Mouse (Mus musculus) embryonic fibroblast, embryonic 13.5 days (primary cell): Measurements from ENCODE around the gene Kif27.

Experiments used
- CTCF ChIP-seq: IDR thresholded peaks from 2 replicates; pipeline ENCODE4 v1.5.1; 2011; ENCODE audit warnings: mild to moderate bottlenecking, control low read depth, low read length, moderate library complexity, borderline replicate concordance; ENCODE audit not compliant: insufficient read depth
- POLR2A ChIP-seq: IDR thresholded peaks from 2 replicates; pipeline ENCODE4 v1.6.1; 2011; ENCODE audit warnings: low read depth, mild to moderate bottlenecking, control low read depth, low read length, moderate library complexity

DNA sequence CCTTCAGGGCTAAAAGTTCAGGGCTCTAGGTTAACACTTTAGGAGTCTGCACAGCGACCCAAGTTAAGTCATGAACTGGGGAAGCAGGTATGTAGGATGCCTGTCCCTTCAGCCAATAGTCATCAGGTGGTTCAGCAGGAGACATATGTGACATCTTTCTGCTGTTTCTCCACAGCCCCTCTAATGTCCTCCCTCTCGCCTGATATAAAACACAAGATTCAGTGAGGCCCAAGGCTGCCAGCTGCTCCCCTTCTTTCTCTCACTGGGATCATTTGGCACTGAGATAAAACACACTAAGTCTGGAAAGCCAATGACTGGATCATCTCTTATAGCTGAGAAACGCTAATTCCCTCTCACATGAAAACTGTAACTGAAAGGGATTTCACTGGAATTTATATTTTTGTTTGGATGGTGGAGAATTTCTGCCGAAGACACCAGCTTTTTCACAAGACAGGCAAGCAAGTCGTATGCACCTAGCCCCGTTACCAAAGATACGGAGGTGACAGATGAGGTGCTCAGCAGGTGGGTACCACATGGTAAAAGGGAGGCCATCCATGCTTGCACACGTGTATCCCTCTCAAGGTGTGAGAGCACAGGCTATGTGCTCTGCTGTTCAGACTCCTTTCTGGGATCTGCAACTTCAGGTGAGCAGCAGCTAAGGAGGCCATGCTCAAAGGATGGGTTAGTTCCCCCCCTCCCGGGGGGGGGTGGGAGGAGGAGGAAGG, 56.3 kb downstream of the Kif27 start:
- TF ChIP-seq POLR2A (no peak), CTCF (no peak)
